Mouse (Mus musculus) c-Kit-positive CD71-negative TER-119-negative erythroid progenitor cells, embryonic 14.5 days (primary cell): ENCODE results near the gene 9930111J21Rik1.
"Not testable (repeated sequence)": the region's sequence is repeated elsewhere in the genome, so short reads cannot be mapped to it uniquely, and the experiment has no call there.

ENCODE experiments used
- DNase-seq: peaks from one replicate; pipeline ENCODE4 v3.0.0-alpha.2; 2013; ENCODE audit warnings: low read depth

9930111J21Rik1 gene

GRCm38 (mm10) chr11:48979251-48979650 lies at the start of gene 9930111J21Rik1:
Gene 9930111J21Rik1, minus strand, starts transcription at chr11:48979398.
- DNase-seq, result not testable (repeated sequence)

DNA sequence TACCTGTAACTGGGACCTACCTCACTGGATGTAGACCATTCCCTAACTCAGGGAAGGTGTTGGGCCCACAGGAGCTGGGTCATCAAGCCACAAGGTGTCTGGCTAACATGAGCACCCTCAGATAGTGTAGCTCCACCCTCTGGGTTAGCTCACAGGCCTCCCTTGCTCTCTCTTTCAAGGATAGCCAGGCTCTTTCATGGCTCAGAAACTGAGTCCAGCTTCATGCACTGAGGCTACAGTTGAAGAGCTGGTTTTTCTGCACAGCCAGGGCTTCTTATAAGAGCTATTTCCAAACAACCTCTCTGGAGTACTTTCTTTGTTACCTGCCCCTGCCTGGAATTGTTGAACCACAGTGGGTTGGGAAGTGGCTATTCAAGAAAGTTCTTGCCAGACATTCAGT lies 32.9 kb upstream of the 9930111J21Rik1 start:
- not testable (repeated sequence) for DNase-seq

DNA sequence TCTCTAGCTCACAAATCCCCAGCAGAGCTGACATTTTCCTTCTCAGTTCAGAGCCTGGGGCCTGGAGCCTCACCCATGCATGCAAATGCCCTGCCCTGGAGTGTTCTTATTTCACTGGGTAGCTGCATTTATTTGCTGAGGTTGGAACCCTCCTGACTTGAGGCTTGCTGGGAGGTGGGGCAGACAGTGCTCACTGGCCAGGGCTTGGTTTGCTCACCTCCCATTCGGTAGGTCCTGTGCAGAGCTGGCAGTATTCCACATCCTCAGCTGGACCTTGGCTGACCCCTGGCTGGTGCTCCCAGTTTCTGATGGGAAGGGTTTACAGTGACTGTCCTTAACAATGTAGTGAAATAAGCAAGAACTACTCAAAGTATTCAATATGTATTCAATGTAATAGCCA lies 27.6 kb upstream of the 9930111J21Rik1 start:
- DNase-seq, result not testable (repeated sequence)

DNA sequence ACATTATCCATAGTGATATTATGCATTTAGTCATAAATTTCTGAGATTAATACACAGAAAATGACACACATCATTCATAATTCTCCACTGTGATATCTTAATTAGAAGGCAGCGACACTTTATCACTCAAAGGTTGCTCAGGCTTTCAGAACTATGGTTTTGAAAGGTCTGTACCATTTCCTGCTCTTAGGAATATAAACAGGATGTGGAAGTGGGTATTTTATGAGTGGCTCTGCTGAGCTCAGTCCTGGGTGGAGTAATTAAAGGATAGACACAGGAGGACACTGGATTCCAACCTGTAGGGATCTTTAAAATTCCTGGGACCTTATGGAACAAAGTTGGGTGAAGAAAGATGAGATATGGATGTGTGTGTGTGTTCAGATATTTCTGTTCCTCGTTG lies 27.1 kb upstream of the 9930111J21Rik1 start:
- DNase-seq, result not testable (repeated sequence)

- not testable (repeated sequence) for DNase-seq
Observed at GRCm38 (mm10) chr11:49000411-49000810, 21.2 kb upstream of the 9930111J21Rik1 start.

DNA sequence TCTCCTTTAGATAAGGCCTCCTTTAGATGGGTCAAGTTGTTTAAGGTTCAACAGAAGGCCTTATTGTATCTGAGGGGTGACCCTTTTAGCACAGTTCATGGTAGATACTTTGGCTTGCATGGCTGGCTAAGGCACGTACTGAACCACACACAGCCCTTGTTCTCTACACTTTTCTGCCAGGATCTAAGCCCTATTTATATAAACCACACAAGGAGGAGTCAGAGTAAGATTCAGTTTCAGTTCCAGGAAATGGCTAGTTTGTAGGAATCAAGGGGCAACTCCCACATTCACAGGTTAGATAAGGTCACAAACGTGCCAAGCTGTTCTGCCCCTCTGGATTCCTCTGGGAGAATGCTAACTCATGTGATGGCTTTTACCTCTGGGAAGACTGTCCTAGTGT lies 14.8 kb upstream of the 9930111J21Rik1 start, which contains the start of gene Tgtp1:
TSS of gene Tgtp1 (minus strand) at position 155 of the 400 bp plus-strand sequence.
- not testable (repeated sequence) for DNase-seq

DNA sequence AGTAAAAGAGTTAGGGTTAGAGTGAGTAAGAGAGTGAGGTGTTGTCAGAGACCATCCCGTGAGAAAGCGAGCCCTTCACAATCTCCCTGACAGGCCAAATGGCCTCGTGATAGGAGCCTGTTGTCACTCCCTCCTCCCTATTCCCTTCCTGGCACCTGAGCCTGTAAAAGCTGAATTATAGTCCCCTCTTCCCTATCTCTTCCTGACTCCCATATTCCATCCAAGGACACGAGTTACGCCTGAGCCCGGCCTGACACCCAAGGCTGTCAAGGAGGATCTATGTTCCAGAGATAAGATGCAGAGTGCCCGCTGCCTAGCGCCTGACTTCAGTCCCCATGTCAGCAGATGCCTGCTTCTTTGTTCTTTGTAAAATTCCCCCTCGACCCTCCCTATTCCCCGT lies 14.1 kb upstream of the 9930111J21Rik1 start:
- DNase-seq, result not testable (repeated sequence)

GRCm38 (mm10) chr11:48991740-48992520 lies 12.7 kb upstream of the 9930111J21Rik1 start, which contains the start of gene Gm12185:
Gene Gm12185, minus strand, starts transcription at chr11:48992226.
- not testable (repeated sequence) for DNase-seq

GRCm38 (mm10) chr11:48989981-48990380 lies 10.8 kb upstream of the 9930111J21Rik1 start:
- DNase-seq, result not testable (repeated sequence)

DNA sequence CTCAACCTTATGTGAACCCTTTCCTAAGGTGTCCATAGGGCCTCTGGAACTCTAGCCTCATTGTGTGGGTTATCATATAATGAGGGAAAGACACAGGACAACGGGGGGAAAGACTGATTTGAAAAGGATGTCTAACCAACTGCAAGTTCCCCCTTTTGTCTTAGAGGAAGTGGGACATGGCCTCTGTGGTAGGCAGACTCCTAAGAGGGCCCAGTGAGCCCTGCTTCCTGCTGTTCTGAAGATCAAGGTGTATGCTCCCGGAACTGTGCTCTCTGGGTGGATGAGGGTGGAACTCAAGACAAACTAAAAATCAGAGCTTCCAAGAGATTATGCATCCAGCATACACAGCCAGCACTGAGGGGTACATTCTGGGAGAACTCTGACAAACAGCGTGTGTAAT lies 9.0 kb upstream of the 9930111J21Rik1 start:
- DNase-seq, result not testable (repeated sequence)

DNA sequence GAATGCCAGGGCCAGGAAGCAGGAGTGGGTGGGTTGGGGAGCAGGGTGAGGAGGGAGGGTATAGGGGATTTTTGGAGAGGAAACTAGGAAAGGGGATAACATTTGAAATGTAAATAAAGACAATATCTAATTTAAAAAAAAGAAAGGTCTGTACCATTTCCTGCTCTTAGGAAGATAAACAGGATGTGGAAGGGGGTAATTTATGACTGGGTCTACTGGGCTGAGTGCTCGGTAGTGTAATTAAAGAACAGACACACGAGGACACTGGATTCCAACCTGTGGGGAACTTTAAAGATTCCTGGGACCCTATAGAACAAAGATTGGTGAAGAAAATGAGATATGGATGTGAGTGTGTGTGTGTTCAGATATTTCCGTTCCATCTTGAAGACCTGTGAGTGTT lies 3.6 kb upstream of the 9930111J21Rik1 start:
- DNase-seq, result not testable (repeated sequence)

GRCm38 (mm10) chr11:48980052-48980451 lies 854 bp upstream of the 9930111J21Rik1 start:
- not testable (repeated sequence) for DNase-seq

GRCm38 (mm10) chr11:48978240-48978939 lies 808 bp downstream of the 9930111J21Rik1 start, which contains the start of gene Olfr56:
Gene Olfr56, plus strand, starts transcription at chr11:48978889.
- not testable (repeated sequence) for DNase-seq

- not testable (repeated sequence) for DNase-seq
Observed at GRCm38 (mm10) chr11:48974686-48975085, 4.5 kb downstream of the 9930111J21Rik1 start.

DNA sequence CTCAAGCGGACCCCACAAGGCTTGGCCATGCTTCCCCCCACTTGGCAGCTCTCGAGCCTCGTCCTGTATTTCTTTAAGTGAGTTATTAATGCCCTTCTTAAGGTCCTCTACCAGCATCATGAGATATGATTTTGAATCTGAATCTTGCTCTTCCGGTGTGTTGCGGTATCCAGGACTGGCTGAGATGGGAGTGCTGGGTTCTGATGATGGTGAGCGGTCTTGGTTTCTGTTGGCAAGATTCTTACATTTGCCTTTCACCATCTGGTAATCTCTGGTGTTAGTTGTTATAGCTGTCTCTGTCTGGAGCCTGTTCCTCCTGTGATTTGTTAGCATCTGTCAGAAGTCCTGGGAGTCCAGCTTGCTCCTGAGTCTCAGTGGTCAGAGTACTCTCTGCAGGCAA lies 33.1 kb downstream of the 9930111J21Rik1 start, which contains the start of gene Psme2b:
TSS of gene Psme2b (minus strand) at position 101 of the 400 bp plus-strand sequence.
- not testable (repeated sequence) for DNase-seq

DNA sequence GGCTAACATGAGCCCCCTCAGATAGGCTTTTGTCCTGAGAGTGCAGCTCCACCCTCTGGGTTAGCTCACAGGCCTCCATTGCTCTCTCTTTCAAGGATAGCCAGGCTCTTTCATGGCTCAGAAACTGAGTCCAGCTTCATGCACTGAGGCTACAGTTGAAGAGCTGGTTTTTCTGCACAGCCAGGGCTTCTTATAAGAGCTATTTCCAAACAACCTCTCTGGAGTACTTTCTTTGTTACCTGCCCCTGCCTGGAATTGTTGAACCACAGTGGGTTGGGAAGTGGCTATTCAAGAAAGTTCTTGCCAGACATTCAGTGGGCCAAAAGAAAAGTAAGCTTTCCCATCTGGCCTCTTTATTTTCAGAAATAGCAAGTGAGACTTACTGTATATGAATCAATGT lies 39.9 kb downstream of the 9930111J21Rik1 start:
- DNase-seq, result not testable (repeated sequence)

GRCm38 (mm10) chr11:48935291-48935690 lies 43.9 kb downstream of the 9930111J21Rik1 start:
- not testable (repeated sequence) for DNase-seq

DNA sequence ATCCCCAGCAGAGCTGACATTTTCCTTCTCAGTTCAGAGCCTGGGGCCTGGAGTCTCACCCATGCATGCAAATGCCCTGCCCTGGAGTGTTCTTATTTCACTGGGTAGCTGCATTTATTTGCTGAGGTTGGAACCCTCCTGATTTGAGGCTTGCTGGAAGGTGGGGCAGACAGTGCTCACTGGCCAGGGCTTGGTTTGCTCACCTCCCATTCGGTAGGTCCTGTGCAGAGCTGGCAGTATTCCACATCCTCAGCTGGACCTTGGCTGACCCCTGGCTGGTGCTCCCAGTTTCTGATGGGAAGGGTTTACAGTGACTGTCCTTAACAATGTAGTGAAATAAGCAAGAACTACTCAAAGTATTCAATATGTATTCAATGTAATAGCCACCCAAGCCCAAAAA lies 45.3 kb downstream of the 9930111J21Rik1 start:
- DNase-seq, result not testable (repeated sequence)

- not testable (repeated sequence) for DNase-seq
Observed at GRCm38 (mm10) chr11:48933422-48933821, 45.8 kb downstream of the 9930111J21Rik1 start.

DNA sequence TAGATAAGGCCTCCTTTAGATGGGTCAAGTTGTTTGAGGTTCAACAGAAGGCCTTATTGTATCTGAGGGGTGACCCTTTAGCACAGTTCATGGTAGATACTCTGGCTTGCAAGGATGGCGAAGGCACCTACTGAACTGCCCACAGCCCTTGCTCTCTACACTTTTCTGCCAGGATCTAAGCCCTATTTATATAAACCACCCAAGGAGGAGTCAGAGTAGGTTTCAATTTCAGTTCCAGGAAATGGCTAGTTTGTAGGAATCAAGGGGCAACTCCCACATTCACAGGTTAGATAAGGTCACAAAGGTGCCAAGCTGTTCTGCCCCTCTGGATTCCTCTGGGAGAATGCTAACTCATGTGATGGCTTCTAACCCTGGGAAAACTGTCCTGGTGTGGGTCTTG lies 51.1 kb downstream of the 9930111J21Rik1 start:
- not testable (repeated sequence) for DNase-seq

DNA sequence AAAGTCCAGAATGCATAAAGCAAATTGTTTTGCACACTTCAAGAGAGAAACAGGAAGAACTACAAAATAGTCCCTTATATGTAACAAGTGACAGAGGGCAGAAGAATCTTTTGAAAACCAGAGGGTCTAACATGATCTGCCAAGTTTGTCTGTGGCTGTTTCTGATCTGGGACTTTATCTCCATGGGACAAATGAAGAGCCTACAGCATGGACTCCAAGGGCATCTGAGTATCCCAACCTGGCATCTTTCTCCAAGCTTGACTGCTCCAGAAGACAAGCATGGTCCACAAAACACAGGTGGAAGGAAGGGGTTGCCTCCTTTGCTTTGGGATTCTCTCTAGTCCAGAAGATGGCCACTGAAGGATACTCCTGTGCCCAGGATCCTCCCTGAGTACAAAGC lies 52.8 kb downstream of the 9930111J21Rik1 start:
- DNase-seq, result not testable (repeated sequence)

DNA sequence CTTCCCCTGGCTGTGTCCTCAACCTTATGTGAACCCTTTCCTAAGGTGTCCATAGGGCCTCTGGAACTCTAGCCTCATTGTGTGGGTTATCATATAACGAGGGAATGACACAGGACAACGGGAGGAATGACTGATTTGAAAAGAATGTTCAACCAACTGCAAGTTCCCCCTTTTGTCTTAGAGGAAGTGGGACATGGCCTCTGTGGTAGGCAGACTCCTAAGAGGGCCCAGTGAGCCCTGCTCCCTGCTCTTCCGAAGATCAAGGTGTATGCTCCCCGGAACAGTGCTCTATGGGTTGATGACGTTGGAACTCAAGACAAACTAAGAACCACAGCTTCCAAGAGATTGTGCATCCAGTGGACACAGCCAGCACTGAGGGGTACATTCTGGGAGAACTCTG lies 55.4 kb downstream of the 9930111J21Rik1 start:
- not testable (repeated sequence) for DNase-seq
